Mouse (Mus musculus) limb, embryonic 10.5 days (tissue): Measurements from ENCODE around the gene Lipi. TPM values are rescaled to one million over a fixed set of nuclear protein-coding genes. Genes with fewer than 3 reads are reported as not detected.

Source experiments
- DNase-seq: peaks from one replicate; pipeline ENCODE4 v3.0.0-alpha.2; 2017; ENCODE audit warnings: low spot score
- H3K27ac ChIP-seq: fragments of 300-500 bp; sonication (generic); 2 replicates; pipeline ENCODE4 v1.5.1; 2016; ENCODE audit warnings: mild to moderate bottlenecking
- H3K27me3 ChIP-seq: fragments of 300-500 bp; sonication (generic); 2 replicates; pipeline ENCODE4 v1.6.1; 2016; ENCODE audit warnings: low read depth, mild to moderate bottlenecking; ENCODE audit not compliant: poor library complexity, severe bottlenecking
- H3K36me3 ChIP-seq: fragments of 300-500 bp; sonication (generic); 2 replicates; pipeline ENCODE4 v1.6.1; 2016; ENCODE audit warnings: mild to moderate bottlenecking, moderate library complexity
- H3K4me1 ChIP-seq: fragments of 300-500 bp; sonication (generic); 2 replicates; pipeline ENCODE4 v1.6.1; 2016
- H3K4me3 ChIP-seq: fragments of 300-500 bp; sonication (generic); 2 replicates; pipeline ENCODE4 v1.5.1; 2016; ENCODE audit warnings: mild to moderate bottlenecking, moderate library complexity
- H3K9me3 ChIP-seq: fragments of 300-500 bp; sonication (generic); replicated peaks from 2 replicates; pipeline ENCODE4 v1.6.1; 2016; ENCODE audit warnings: mild to moderate bottlenecking
- WGBS: fragments of 180-500 bp; shearing (Covaris S2); methylation state at CpG from one replicate; pipeline ENCODE4 v1.1.7; 2016; 5-methylcytosine and 5-hydroxymethylcytosine counted together
- polyA plus RNA-seq: library from polyadenylated mRNA; unstranded; fragments of >200 nt; fragmentation: Nextera tagmentation; extraction: Ambion mirVana; gene quantifications from 2 replicates; pipeline ENCODE4 v1.2.1, GENCODE M21; 2016

The Lipi gene
- polyA plus RNA-seq, 1 experiment from 2014 or later: not detected

DNA sequence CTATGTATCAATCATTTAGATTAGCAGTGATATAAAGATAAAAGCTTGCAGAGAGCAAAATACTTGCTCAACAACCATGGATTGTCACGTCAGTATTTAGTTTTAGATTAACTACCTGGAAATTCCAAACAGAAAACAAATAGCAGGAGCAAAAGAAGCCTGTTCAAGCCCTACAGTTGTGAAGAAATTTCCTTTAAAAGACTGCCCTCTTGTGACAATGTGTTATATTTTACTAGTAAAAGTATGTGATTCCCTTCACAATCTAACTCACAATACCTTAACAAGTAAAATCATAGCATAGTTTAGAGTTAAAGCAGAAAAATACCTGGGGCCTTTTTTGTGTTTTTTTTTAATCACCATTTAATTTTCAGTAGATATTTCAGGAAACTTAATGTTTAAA is 54.2 kb downstream of the Lipi start:
- H3K4me1 ChIP-seq: no peaks in the 10 kb centered on the region
- WGBS: 21% methylated on average over 1 of the region's 1 CpGs
- DNase-seq: no peak
- H3K36me3 ChIP-seq: no peaks in the 10 kb centered on the region
- no peak overlapping the region for H3K27ac ChIP-seq
- H3K9me3 ChIP-seq: no peaks in the 10 kb centered on the region
- H3K4me3 ChIP-seq: no peak overlapping the region
- no peaks in the 10 kb centered on the region for H3K27me3 ChIP-seq

DNA sequence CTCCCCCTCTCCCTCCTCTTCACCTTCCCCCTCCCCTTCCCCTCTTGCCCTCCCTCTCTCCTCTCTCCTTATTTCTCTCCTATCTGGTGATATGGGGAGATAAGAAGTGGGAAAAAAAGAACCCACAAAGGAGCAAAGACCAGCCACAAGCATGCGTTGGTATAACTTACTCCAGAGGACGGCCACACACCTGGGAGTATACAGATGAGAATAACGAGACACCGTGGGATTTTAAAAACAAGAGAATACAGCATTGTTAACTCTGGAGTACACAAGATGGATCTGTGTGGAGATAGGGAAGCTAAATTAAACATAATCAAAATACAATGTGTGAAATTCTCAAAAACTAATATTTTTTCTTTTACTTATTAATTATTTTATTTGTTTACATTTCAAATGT is 89.3 kb downstream of the Lipi start:
- H3K9me3 ChIP-seq: no peaks in the 10 kb centered on the region
- no peak for DNase-seq
- no peak overlapping the region for H3K27ac ChIP-seq
- 89% methylated on average over 4 of the region's 4 CpGs for WGBS
- H3K36me3 ChIP-seq: no peaks in the 10 kb centered on the region
- no peak overlapping the region for H3K4me3 ChIP-seq
- no peaks in the 10 kb centered on the region for H3K4me1 ChIP-seq
- H3K27me3 ChIP-seq: no peaks in the 10 kb centered on the region

Other genes with a start within 250 kb of the Lipi start
- gene Rbm11, start 6.8 kb upstream of the Lipi start, polyA plus RNA-seq: 0.15 and 0.19 TPM in 2 replicates
- 22.2 and 30.3 TPM in 2 replicates for gene Hspa13, start 181.0 kb upstream of the Lipi start, polyA plus RNA-seq